Mouse (Mus musculus): ENCODE data around the gene Med21.

GRCm38 (mm10) chr6:146633629-146634014 lies 8.7 kb upstream of the Med21 start:
- no peak for TF ChIP-seq CTCF (IDR thresholded peaks at IDR 0.05; ENCODE audit: low read depth)
- TF ChIP-seq EP300 (optimal IDR thresholded peaks at IDR 0.05) = no peak
